Mouse (Mus musculus) megakaryocyte, embryonic 14.5 days (primary cell): ENCODE measurements around the gene Flt3l.
"Not testable (repeated sequence)": the region's sequence is repeated elsewhere in the genome, so short reads cannot be mapped to it uniquely, and the experiment has no call there.

ENCODE experiments used
- FLI1 ChIP-seq: IDR thresholded peaks from 2 replicates; pipeline ENCODE4 v1.6.1; 2012; ENCODE audit warnings: low read length, inconsistent platforms, mixed read lengths
- GATA1 ChIP-seq: IDR thresholded peaks from 3 replicates; pipeline ENCODE4 v1.6.1; 2012; ENCODE audit warnings: mixed read lengths, low read length, inconsistent platforms, borderline replicate concordance

- TF ChIP-seq GATA1, FLI1: not testable (repeated sequence)
These were observed 40.3 kb downstream of the Flt3l start for GRCm38 (mm10) chr7:45095965-45096364.
